Mouse (Mus musculus) splenic B cell, adult 2 months (primary cell): ENCODE results near the gene Mrgprh.

Source experiments
- DNase-seq: peaks from one replicate; pipeline ENCODE4 v3.0.0-alpha.2; 2011; ENCODE audit warnings: low read depth, low spot score
- H3K27me3 ChIP-seq: 2 replicates; pipeline ENCODE4 v1.6.1; 2012; ENCODE audit warnings: mild to moderate bottlenecking, low read length, moderate library complexity, mixed read lengths; ENCODE audit not compliant: control insufficient read depth, poor library complexity, insufficient read depth, severe bottlenecking
- H3K36me3 ChIP-seq: 2 replicates; pipeline ENCODE4 v1.6.1; 2012; ENCODE audit warnings: mild to moderate bottlenecking, low read length, moderate library complexity, mixed read lengths; ENCODE audit not compliant: control insufficient read depth, poor library complexity, insufficient read depth, severe bottlenecking

Mrgprh gene

GRCm38 (mm10) chr17:12916588-12917380 is 41.0 kb downstream of the Mrgprh start:
- Histone ChIP-seq H3K27me3 (no peaks in the 10 kb centered on the region), H3K36me3 (peaks cover 16% of the 10 kb centered on the region)
- DNase-seq, result peak; percentile 81

GRCm38 (mm10) chr17:12921073-12921472 is 45.2 kb downstream of the Mrgprh start:
- DNase-seq, result peak; percentile 78
- H3K27me3 ChIP-seq, result no peaks in the 10 kb centered on the region
- peaks cover 14% of the 10 kb centered on the region; the same call in 1 of the 2 replicates for H3K36me3 ChIP-seq

GRCm38 (mm10) chr17:12925001-12925400 is 49.2 kb downstream of the Mrgprh start:
- no peaks in the 10 kb centered on the region for H3K27me3 ChIP-seq
- DNase-seq, result no peak
- H3K36me3 ChIP-seq, result peaks cover 11% of the 10 kb centered on the region; the same call in 1 of the 2 replicates

GRCm38 (mm10) chr17:12925703-12926180 is 49.9 kb downstream of the Mrgprh start:
- Histone ChIP-seq H3K36me3 (peaks cover 11% of the 10 kb centered on the region; the same call in 1 of the 2 replicates), H3K27me3 (no peaks in the 10 kb centered on the region)
- DNase-seq, result no peak
